Mouse (Mus musculus) lung, adult 18-20 months (tissue): Measurements from ENCODE around the gene Epor.
A peak's percentile ranks its signal among the peaks of the same experiment; 100 is the strongest.

Experiments
- DNase-seq, 2 experiments: peaks; one replicate each; pipeline ENCODE4 v3.0.0; 2022; ENCODE audit warnings: mixed read lengths in 2 of 2

Epor gene

DNA sequence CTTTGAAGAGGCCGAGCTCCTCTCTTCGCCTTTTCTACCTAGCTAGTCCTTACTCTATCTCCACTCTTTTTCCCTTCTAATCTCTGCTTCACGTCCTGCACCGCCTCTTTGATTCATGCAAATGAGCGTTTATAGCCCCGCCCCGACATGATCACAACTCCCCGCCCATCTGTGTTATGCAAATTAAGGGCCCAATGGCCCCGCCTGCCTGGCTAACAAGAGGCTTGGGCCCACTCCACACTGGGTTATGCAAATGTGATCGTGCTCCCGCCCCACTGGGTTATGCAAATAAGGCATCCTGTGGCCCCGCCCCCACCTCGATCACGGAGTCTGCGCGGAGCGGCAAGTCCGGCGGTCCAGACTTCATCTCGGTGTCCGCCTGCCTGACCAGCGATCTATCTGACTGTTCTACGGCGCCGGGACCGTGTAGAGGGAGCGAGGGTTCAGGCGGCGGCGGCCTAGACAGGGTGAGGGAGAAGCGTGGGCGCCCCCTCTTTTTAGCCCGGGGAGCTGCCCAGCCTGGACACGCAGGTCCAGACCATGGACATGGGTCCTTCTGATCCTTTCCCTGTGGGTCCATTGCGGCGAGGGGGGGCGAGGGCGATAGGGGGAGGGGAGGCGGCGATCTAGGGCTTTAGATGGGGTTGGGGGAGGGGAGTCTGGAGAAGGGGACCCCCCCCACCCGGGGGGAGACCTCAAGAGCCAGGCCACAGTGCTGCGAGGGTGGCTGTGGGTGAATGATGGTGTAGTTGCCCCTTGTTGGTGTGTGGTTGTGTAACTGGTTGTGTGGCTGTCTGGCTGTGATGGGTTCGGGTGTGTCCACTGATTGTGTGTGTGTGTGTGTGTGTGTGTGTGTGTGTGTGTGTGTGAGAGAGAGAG lies 26.4 kb downstream of the Epor start, which contains the start of gene Plppr2:
TSS of gene Plppr2 (plus strand) at position 342 of the 879 bp plus-strand sequence.
- DNase-seq: peak; percentile 96 to 98

DNA sequence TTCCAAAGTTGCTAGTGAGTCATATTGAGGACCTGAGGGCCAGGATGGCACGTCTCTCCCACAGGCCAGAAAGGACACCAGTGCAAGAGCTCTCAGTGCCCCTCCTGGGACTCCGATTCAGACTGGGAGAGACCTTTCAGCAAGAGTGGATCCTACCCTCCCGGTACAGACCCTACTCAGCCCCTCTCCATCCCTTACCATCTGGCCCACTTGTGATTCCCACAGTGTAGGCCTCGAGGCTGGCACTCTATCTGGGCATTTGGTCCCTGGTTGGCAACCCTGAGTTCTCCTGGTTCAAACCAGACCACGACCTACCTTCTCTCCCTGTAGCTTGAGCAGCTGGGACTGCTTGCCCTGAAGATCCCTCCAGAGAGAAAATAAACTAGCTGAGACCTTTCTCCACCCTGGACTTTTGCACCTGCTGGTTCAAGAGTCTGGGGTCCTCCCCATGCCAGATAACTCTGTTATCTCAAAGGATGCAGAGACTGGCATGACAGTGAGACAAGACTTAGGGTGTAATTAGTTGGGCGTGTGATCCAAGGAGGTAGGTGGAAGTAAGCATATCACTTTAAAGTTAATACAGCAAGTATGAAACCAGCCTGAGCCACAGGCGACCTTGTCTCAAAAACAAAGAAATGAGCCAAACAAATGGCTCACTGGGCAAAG lies 27.7 kb downstream of the Epor start:
- no peak for DNase-seq

DNA sequence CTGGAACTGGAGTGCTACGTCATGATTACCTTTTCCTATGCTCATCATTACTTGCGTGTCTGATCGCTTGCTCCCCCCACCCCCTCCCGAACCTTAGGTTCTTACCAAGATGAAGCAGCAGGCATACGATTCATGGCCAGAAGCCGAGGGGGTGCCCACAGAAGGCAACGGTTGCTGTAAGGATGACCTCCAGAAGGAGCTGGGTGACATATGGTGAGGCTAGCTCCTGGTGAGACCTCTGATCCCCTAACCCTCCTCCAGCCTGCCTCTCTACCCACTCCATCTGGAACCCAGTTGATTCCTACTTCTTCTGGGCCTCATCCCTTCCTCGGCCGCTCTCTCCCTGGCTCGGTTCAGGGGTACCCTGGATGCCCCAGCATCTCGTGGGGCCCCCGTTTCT lies 29.3 kb downstream of the Epor start:
- DNase-seq: no peak

DNA sequence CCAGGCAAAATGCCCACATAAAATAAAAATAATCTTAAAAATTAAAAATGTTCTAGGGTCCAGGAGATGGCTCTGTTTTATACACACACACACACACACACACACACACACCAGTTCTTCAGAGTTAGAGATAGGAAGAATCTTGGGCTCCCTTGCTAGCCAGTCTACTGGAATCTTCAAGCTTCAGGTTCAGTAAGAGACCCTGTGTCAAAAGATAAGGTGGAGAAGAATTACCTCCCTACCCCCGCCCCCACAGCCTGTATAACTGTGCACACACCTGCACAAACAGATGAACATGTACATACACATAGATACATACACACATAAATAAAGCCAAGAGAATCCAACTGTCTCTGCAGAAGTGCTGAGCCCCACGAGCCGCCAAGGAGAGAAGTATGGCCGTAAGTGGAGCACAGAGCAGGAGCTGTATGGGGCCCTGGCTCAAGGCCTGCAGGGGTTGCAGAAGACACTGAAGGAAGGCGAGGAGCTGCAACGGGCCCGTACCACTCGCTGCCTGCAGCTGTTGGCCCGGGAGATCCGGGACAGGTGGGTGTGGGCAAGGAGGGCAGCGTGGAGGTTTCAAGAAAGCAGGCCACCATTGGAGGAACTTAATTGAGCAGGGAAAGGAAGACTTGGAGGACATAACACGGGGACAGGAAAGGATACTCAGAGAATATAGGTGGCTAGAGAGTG lies 30.7 kb downstream of the Epor start:
- DNase-seq: no peak

DNA sequence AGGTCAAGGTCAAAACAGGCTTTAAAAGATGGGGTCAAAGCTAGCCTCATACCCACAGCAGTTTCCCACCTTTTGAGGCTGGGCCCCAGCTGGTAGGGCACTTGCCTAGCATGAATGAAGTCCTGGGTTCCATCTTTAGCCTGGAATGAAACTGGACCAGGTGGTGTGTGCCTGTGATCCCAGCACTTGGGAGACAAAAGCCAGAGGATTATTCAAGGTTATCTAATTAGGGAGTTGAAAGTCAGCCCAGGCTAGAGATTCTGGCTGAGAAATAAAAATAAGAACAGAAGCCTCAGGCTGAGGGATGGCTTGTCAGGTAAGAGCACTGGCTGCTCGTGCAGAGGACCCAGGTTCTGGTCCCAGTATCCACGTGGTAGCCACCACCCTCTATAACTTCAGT lies 31.3 kb downstream of the Epor start:
- DNase-seq: no peak

DNA sequence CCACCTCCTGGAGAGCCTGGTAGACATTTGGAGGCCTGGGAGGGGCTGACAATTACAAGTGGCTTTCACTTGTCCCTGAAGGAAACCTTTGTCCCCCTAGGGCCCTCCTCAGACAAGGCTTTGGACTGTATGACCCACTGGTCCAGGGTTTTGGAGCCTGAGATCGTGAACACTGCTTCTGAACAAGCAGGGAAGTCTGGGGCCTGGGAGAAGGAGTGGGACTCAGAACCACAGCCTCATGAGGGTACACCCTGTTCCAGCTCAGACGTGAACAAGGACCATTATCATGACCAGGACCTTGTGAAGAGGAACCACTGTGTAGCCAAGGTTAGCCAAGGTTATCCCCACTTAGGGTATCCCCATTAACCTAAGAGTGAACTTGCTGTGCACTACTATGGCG lies 34.1 kb downstream of the Epor start:
- no peak for DNase-seq

DNA sequence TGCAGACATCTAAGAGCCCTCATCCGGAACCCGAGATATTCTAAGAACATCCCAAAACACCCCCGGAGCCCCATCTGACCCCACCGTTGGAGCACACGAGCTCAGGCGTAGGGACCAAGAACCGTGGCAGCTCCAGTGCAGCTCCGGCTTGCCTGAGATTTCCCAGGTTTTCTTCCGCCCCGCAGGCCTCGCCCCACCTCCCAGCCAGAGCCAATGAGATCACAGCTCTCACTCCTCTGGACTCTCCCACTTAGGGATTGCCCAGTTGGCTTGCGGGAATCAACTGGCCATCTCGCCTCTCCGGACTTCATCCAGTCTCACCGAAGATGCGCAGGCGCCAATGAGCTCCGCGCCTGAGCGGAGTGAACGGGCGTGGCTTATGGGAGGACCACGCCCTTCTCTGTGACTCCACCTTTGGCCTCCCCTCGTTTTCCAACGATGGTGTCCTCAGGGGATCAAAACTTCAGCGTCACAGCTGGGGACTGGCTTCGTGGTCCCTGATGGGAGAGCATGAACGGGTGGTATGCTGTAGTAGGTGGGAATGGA lies 36.0 kb downstream of the Epor start, which contains the start of the genes Ccdc159 and Tmem205:
TSS of gene Ccdc159 (plus strand) at position 264 of the 546 bp plus-strand sequence.
TSS of gene Tmem205 (minus strand) at position 349 of the 546 bp plus-strand sequence.
- DNase-seq: peak; percentile 97 to 98

DNA sequence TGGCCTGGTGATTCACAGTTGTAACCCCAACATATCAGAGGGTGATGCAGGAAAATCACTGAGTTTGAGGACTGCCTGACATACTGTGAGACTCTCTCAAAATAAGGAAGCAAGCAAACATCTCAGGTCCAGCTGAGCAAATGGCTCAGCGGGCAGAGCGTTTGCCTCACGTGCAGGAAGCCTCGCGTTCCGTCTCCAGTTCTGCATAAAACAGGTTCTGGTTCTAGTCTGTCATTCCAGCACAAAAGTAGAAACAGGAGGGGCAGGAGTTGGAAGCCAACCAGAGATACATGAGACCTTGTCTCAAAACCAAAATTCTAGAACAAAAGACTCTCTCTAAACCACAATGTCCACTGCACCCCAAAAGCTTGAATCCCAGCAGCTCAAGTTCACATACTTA lies 36.5 kb downstream of the Epor start:
- DNase-seq: peak in 1 of 2 experiments; percentile 27

DNA sequence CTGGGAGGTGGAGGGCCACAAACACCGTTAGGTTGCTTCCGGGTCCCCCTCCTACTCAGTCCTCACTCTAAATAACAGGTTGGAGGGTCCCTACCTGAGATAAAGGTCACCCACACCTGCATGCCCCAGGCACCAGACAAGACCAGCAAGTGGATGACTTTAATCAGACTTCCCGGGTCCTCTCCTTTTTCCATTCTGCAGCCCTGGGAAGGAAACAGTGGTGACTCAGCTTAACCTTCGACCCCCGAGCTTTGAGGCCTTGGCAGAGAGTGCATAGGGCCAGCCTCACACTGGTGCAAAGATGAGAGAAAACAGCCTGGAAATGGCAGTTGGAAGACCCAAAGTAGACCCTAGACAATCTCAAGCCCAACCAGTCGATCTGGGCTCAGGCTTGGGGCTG lies 37.2 kb downstream of the Epor start:
- DNase-seq: peak; percentile 28 to 36

DNA sequence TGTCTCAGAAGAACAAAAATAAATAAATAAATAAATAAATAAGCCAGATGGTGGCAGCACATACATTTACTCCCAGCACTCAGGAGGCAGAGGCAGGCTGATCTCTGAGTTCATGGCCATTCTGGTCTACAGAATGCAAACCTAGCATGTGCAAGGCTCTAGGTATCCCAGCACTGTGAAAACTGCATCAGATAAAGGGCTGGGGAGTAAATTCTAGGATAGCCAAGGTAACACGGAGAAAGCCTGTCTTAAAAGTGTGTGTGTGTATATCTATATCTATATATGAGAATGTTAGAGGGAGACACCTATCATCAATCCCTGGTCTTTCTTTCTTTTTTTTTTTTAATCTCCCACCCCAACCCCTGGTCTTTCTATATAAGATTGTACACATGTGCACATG lies 37.8 kb downstream of the Epor start:
- DNase-seq: no peak

DNA sequence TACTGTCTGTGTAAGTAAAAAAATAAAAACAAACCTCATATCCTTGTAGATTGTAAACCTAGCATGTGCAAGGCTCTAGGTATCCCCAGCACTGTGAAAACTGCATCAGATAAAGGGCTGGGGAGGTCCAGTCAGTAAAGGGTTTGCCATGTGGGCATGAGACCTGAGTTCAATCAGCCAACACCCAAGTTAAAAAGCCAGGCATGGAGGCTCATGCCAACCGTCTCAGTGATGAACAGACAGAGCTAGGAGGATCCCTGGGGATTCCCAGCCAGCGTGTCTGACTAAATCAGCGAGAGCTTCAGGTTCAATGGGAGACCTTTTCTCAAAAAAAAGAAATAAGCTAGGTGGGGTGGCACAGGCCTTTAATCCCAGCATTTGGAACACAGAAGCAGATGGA lies 38.3 kb downstream of the Epor start:
- no peak for DNase-seq

DNA sequence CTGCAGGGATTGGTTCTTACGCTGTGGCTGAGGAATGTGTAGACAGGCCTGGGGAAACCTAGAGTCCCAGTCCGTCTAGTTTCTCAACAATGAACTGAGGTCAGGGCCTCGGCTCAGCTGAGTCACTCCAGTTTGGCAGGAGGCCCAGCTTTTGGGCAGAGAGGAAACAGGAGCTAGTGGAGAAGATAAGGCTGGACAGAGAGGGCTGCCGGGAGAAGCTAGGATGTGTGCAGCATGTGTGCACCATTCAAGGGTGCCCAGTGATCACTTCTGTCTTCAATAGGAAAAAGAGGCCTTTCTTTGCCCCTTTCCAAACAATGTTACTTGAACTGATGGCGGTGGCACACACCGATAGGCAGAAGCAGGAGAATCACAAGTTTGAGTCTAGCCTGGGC lies 39.2 kb downstream of the Epor start:
- DNase-seq: peak; percentile 97 to 98

DNA sequence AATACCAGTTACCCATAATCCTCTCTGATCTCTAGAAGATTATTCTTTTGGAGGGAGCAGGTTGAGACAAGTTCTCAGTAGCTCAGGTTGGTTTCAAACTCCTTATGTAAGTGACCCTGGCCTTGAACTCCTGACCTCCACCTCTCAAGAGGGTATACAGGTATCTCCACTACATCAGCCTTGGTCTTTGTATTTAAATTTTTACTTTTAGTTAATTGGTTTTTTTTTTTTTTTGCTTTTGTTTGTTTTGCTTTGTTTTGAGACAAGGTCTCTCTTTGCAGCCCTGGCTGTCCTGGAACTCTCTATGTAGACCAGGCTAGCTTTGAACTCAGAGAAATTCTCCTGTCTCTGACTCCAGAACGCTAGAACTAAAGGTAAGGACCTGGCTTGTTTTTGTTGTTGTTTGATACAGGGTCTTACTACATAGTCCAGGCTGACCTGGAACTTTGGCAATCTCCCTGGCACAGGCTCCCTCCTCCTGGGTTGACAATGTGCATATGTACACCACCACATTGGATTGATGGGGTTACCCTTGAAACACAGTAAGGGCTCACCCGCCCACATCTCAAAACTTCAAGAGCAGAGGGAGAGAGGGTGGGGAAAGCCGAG lies 39.7 kb downstream of the Epor start:
- DNase-seq: no peak

DNA sequence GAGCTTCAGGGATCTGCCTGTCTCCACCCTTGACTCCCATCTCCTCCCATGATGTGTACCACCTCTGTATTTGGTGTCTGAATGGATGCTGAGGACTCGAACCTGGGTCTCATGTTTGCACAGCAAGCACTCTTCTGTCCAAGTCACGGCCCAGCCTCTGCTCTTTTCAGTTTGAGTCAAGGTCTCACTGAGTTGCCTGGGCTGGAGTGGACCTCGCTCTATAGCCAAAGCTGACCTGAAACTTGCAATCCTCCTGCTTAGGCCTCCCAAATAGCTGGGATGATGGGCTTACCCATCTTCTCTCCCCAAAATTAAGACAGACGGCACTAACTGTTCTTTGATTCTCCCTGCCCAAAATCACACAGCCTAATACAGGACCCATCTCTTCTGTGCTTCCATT lies 40.3 kb downstream of the Epor start:
- no peak for DNase-seq

DNA sequence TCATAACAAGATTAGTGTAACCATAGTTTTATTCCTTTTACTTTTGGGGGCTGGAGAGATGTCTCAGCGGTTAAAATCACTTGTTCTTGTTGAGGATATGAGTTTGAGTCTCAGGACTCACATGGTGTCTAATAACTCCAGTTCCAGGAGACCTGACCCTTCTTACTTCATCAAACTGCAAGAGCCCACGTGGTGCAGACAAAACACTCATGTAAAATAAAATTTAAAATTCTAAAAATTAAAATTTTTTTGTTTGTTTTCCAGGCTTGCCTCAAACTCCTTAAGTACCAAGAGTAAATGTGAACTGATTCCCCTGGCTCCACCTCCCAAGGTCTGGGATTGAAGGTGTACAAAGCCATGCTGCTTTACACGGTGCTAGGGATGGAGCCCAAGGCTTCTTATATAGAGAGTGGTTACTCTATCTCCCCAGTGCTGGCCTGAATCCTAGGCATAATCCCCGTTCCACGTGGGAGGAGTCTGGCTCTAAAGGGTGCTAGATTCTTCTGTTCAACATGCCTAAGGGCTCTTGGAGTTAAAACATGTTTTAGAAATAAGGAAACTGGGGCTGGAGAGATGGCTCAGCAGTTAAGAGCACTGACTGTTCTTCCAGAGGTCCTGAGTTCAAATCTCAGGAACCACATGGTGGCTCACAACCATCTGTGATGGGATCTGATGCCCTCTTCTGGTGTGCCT lies 44.5 kb downstream of the Epor start:
- peak; percentile 23 to 30 for DNase-seq

DNA sequence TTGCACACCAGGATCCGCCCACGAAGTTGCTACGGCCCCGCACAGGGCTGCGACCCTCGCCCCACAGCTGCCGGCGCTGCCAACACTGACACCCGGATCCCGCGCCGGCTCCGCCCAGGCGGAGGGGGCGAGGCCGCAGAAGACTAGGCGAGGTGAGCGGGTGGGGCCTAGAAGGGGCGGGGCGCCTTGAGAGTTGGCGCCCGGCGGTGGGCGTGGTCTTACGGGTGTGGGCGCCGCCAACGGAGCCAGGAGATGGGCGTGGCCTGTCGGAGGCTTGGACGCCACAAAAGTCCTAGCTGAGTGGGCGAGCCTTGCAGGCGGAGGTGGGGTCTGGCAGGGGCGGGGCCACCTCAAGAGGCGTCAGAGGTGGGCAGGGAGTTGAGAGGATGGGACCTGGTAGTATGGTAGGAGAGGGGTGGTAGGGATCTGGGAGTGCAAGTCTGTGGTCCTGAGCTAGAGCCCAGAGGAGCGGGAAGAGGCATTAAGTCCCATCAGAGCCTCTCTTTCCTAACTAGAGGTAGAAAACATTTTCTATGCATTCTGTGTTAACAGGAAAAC lies 45.2 kb downstream of the Epor start, which contains the start of gene Rab3d:
TSS of gene Rab3d (minus strand) at position 158 of the 558 bp plus-strand sequence.
- DNase-seq: peak; percentile 97 to 98

DNA sequence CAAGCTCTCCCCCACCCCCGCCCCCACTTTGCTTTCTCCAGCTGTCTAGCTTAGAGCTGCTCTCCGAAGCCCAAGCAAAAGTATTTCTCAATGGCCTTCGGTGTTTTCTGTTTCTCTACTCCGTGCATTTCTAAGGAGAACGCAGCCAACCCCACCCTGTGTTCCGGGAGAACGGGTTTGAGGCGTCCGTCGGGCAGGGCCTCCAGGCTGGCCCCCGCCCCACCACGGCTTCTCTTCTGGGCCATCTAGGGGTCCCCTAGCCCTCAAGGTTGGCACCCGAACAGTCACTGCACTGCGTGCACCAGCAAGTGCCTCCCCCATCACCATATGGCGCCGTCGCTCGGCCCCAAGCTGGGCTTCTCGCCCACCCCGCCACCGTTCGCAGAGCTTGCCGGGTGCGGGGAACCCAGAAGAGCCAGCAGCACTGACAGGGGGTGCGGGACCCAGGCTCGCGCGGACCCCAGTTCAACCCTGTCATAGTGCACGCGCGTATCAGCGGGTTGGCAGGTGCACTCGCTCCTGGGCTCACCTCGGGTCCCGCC lies 45.7 kb downstream of the Epor start:
- peak; percentile 55 to 56 for DNase-seq

DNA sequence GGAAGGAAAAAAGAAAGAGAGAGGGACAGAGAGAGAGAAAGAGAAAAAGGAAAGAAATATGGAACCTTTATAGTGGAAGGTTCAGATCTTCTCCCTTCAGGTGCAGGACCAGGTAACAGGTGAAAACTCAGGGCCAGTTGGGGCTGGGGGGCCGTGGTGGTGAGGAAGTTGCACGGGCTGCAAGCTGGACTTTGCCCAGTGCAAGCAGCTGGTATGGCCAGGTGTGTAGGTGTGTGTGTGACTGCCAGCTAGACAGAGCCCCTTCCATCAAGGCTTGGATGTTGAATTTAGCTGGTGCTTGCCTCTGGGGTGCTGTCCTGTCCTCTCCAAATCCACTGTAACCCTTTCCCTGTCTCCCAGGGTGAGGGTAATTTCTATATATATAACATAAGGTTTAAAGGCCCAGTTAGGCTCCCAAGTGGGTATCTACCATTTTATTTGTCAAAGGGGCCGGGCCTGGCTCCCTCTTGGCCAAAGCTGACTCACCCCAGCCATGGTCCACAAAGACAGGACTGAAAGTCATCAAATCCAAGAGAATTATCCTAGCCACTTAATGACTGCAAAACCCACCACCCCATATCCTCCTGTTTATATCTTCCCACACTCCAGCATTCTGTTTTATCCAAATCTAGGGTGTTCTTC lies 46.3 kb downstream of the Epor start:
- no peak for DNase-seq

DNA sequence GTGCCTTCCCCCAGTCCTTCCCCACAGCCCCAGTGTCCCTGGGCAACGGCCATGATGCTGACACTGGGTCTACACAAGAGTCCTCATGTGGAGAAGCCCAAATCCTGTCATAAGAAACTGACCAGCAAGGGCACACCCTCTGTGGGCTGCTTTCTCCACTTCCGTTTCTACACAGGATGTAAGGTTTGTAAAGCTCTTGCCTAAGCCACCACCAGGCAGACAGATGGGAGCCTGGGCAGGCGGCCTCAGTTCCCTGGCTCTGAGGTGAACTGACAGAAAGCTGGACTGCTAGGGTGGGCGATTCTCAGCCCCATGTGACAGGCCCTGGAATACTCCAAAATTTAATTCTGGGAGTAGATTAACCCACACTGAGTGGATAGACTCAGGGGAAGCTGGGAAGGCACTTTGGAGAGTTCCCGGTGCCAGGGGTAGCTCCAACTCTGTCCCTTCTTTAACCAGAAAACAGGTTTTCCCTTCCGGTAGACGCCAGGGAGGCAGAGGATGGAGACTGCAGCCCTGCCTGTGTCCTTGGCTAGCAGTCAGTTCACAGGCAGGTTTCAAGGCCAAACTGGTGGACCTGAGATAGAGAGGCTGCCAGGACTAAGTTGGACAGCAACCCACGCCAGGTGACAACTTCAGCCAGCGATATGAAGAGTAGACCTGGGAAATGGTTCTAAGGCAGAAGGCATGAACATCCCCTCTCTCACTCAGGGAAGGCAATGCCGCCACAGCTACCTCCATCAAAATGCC lies 53.7 kb downstream of the Epor start:
- peak in 1 of 2 experiments; percentile 15 for DNase-seq
